Mouse (Mus musculus): ENCODE results near the gene Pla2g6.
A peak's percentile ranks its signal among the peaks of the same experiment; 100 is the strongest.

Pla2g6 gene

DNA sequence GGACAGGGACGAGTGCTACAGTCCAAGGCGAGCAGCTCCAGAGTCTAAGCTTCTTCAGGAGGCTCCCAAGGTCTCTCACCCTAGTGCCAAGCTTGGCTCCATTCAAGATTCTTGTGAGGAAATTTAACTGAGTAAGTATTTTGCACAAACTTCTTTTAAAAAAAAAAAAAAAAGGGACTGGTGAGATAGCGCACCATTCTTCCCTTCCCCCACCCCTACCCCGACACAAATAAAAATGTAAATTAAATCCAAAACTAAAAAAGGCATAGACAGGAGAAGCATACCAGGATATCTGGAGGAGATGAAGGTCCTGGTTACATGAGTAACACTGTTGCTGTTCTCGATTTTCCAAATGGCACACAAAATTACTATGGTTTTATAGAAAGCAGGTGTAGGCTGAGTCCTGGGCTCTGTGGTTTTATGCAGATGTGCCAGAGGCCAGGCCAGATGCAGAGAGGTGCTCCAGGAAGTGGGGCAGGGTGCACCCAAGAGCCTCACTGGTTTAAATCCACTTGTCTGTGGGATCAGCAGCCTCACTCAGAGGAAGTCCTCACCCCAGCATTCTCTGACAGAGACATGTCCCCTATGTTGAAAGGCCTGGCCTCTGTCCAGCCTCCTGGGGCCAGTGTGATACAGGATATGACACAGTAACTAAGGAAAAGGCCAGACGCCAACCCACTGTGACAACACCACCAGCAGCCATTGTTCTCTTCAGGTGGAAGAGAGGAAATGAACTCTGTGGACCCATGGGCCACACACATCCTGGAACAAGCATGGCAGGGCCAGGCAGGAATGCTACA is 5.0 kb downstream of the Pla2g6 start:
- DNase-seq (ENCODE audit: low read depth, low spot score): no peak

GRCm38 (mm10) chr15:79322281-79322990 is 5.8 kb downstream of the Pla2g6 start:
- DNase-seq (ENCODE audit: low read depth, low spot score): no peak

- no peak for DNase-seq (ENCODE audit: low read depth, low spot score)
These were observed 6.4 kb downstream of the Pla2g6 start for GRCm38 (mm10) chr15:79321733-79322190.

GRCm38 (mm10) chr15:79313848-79314369 is 14.3 kb downstream of the Pla2g6 start:
- DNase-seq (ENCODE audit: low read depth, low spot score): no peak

DNA sequence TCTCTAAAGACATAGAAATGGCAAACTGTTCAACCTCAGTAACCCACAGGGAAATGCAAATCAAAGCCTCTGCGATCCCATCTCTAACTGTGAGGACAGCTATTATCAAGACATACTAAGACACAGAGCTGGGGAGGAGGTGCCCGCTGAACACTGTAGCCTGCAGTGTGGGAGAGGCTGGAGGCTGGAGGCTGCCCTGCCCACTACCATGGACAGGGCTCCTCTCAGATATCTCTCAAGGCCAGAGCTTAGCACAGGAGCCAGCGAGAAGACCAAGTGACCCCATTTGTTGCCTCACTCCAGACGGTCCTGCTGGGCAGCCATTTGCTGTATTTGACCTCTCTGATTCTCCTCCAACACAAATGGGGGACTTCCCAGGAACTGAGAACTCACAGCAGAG is 20.3 kb downstream of the Pla2g6 start:
- DNase-seq (ENCODE audit: low read depth, low spot score): no peak

GRCm38 (mm10) chr15:79306043-79306637 is 22.1 kb downstream of the Pla2g6 start:
- DNase-seq (ENCODE audit: low read depth, low spot score): no peak

- no peak for DNase-seq (ENCODE audit: low read depth, low spot score)
These were observed 23.4 kb downstream of the Pla2g6 start for GRCm38 (mm10) chr15:79304832-79305231.

DNA sequence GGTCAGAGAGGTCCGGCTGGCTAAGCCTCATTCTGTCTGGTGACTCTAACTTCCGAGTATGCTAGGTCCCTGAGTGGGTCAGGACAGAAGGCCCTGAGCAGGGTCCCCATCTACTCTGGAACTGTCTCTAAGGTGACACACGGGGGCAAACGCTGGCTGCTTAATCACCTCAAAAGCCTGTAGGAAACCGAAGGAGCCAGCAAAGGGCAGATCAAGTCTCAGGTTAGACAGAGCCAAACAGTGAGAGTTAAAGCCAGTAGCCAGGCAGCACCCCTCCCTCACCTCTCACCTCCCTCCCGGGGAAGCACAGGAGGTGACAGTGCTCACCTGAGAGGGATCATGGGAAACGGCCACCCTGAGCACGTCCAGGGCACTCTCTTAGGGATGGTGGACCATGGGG is 24.5 kb downstream of the Pla2g6 start:
- DNase-seq (ENCODE audit: low read depth, low spot score): no peak

- DNase-seq (ENCODE audit: low read depth, low spot score): no peak
These were observed 28.5 kb downstream of the Pla2g6 start for GRCm38 (mm10) chr15:79299563-79300155.

DNA sequence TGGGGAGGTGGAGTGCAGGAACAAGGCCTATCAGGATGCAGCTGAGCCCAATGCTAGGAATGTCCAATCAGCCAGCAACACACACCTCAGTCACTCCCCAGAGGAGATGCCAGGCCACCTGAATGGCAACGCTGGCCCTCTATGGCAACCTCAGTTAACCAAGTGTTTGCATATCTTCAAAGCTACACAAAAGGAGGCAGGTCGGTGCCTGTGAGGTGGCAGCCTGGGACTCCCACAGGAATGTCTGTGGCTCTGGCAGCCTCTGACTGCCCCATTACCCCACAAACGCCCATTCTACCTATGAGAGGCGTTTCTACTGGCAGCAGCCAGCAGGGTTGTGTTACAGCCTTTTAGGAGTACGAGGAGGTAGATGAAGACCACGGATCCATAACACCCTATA is 29.6 kb downstream of the Pla2g6 start:
- no peak for DNase-seq (ENCODE audit: low read depth, low spot score)

GRCm38 (mm10) chr15:79292779-79293178 is 35.4 kb downstream of the Pla2g6 start:
- DNase-seq (ENCODE audit: low read depth, low spot score): no peak

GRCm38 (mm10) chr15:79290340-79290739 is 37.9 kb downstream of the Pla2g6 start:
- no peak for DNase-seq (ENCODE audit: low read depth, low spot score)

DNA sequence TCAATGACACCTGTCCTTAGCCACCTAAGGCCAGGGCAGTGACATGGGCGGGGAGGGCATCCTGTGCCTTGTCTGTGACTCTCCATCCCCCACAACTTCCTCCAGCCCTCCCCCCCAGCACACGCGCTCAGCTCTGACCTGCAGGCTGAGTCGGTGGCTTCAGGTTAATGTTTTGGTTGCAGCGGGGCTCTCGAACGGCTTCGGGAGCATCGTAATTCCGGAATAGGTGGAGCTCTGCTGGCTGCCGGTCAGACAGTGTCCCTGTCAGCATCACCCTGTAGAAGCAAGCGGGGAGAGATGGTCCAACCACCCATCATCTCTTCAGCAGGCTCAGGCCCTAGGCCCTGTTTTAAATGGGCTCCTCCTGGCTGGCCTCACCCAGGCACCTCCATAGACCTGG is 38.7 kb downstream of the Pla2g6 start:
- no peak for DNase-seq (ENCODE audit: low read depth, low spot score)

DNA sequence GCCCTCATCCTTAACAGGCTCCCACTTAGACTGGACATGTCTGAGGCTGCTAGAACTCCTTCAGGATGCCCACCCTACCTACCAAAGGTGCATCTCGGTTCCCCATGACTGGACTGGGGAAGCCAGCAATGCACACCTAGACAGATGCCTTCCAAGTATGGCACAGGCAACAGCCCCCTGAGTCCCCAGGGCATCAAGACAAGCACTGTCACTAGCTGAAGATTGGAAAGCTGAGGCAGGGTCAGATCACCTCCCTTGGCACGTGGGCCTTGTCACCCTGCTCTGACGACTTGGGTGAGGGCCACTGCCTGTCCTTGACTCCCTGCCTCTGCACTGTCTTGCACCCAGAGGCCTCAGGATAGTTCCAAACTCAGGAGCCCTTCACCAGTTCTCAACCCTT is 39.8 kb downstream of the Pla2g6 start:
- no peak for DNase-seq (ENCODE audit: low read depth, low spot score)

- no peak for DNase-seq (ENCODE audit: low read depth, low spot score)
These were observed 41.1 kb downstream of the Pla2g6 start for GRCm38 (mm10) chr15:79287091-79287490.

DNA sequence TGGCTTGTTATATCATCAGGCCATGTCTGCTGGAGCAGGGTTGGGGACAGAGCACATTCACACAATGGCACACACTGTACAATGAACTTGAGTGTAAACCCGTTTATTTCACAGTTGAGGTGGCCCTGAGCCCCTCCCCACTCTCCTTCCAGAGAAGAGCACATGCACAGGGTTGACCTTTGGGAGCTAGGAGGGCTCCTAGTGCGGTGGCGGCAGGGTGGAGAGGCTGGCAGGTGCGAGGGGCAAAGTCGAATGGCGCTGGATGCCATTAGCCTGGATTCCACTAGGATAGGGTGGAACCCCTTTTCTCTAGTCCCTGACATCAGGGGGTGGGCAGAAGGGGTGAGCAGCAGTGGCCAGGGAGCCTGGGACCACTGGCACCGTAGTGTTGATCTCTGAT is 42.0 kb downstream of the Pla2g6 start:
- DNase-seq (ENCODE audit: low read depth, low spot score): no peak

- DNase-seq (ENCODE audit: low read depth, low spot score): no peak
These were observed 42.8 kb downstream of the Pla2g6 start, which contains the start of gene Baiap2l2 for GRCm38 (mm10) chr15:79285399-79285798. Gene Baiap2l2, minus strand, starts transcription at chr15:79285537.

DNA sequence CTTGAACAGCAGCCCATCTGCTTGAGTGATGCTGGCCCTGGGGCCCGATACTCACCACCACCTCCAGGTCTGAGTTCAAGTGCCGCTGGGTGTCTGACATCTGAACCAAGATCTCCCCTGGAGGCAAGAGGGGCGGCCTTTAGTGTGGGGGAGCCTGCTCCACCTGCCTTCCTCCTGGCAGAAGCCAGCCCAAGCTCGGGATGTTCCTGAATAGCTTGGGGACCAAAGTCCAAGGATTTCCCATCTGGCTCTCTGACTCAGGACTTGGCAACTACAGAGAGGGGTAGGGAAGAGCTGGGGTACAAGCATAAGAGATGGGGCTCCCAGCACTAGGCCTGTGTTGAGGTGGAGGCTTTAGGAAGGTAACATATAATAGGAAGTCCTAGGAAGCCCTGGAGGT is 44.8 kb downstream of the Pla2g6 start:
- DNase-seq (ENCODE audit: low read depth, low spot score): no peak

GRCm38 (mm10) chr15:79282434-79282833 is 45.8 kb downstream of the Pla2g6 start:
- DNase-seq (ENCODE audit: low read depth, low spot score): no peak

DNA sequence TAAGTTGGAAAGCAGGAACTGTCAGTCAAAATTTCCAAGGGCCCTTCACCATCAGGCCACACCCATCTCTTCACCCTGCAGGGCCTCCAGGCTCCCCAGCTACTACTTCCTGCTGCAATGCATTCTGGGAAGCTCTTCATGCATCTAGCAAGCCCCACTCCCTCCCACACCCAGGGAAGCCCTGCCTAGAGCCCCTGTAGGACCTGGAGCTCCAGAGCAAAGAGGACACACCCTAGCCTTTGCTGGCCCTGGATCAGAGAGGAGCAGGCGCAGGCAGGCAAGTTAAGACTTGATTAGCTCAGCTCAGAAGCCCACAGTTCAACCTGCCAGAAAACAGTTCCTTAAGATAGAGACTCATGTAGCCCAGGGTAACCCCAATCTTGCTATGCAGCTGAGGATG is 46.8 kb downstream of the Pla2g6 start:
- DNase-seq (ENCODE audit: low read depth, low spot score): peak; percentile 88

GRCm38 (mm10) chr15:79280850-79281249 is 47.3 kb downstream of the Pla2g6 start:
- no peak for DNase-seq (ENCODE audit: low read depth, low spot score)

DNA sequence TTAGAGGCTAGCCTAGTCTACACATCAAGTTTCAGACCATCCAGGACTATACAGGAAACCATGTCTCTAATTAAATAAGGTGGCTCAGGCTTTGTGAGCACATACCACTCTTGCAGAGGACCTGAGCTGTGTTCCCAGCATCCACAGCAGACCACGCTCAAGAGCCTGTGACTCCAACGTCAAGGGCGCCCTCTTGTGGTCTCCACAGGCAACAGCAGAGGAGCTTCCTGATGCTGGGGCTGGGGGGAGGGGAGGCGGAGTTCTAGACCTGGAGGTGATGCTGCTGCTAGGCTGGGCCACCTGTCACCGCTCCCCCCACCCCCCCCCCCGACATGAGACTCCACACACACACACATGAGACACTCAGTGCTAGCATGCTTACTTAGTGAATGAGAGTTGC is 48.0 kb downstream of the Pla2g6 start:
- peak; percentile 88 for DNase-seq (ENCODE audit: low read depth, low spot score)
